Mouse (Mus musculus) megakaryocyte, embryonic 14.5 days (primary cell): ENCODE measurements around the gene Gcnt2. TPM values are rescaled to one million over a fixed set of nuclear protein-coding genes. Genes with fewer than 3 reads are reported as not detected.

Source experiments
- H3K27me3 ChIP-seq: replicated peaks from 2 replicates; pipeline ENCODE3; 2012; ENCODE audit warnings: inconsistent platforms
- H3K36me3 ChIP-seq: replicated peaks from 2 replicates; pipeline ENCODE3; 2012; ENCODE audit warnings: low read length, inconsistent platforms, mixed read lengths
- H3K4me1 ChIP-seq: 2 replicates; pipeline ENCODE4 v1.6.1; 2012; ENCODE audit warnings: inconsistent platforms
- H3K4me3 ChIP-seq: replicated peaks from 2 replicates; pipeline ENCODE3; 2012; ENCODE audit warnings: moderate library complexity, mild to moderate bottlenecking, inconsistent platforms
- H3K9me3 ChIP-seq: 2 replicates; pipeline ENCODE4 v1.6.1; 2012; ENCODE audit warnings: inconsistent platforms
- FLI1 ChIP-seq: IDR thresholded peaks from 2 replicates; pipeline ENCODE4 v1.6.1; 2012; ENCODE audit warnings: low read length, inconsistent platforms, mixed read lengths
- GATA1 ChIP-seq: IDR thresholded peaks from 3 replicates; pipeline ENCODE4 v1.6.1; 2012; ENCODE audit warnings: mixed read lengths, low read length, inconsistent platforms, borderline replicate concordance
- polyA plus RNA-seq: library from polyadenylated mRNA; stranded (reverse); fragments of >175 nt; gene quantifications from 2 replicates; pipeline ENCODE4 v1.2.3, GENCODE M21; 2012; ENCODE audit warnings: low replicate concordance; ENCODE audit not compliant: insufficient read depth

Gcnt2 gene
- polyA plus RNA-seq = 0.41 and 0.82 TPM in 2 replicates

DNA sequence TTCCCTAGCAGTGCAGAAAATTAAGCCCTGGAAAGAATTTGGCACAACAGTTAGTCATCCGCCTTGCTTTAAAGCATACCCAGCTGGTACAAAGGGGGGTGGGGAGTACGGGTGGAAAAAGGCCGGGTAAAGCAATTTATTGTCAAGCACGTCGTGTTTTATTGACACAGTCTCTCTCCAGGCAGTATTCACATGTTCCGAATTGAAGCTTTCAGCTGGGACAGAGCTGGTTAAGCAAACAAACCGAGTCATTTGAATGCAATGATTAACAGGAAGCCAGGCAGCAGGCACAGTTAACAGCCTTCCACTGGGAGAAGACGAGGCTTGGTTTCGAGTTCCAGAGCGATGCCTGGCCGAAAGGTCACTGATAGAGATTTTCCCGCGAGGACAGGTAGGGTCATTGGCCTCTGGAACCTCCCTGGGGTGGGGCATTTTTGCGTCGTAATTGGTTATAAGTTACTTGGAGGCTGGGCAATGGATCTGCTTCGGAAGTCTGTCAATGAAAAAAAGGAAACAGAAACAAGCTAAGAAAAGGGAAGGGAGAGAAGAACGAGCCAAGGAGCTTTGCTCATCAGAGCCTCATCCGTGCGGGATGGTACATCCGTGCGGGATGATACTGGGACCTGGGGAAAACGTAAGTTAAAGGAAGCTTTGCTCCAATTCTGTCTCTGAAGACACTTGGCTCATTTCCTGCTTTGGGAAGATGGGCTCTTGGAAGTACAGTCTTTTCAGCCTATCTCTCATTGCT lies at the start of gene Gcnt2:
Gene Gcnt2, plus strand, starts transcription at position 103 of the 748 bp plus-strand sequence.
- Histone ChIP-seq H3K4me1 (peaks cover 45% of the 10 kb centered on the region), H3K9me3 (no peaks in the 10 kb centered on the region), H3K4me3 (peak within 1 kb of the TSS; percentile 88), H3K36me3 (peaks cover 4% of the 10 kb centered on the region), H3K27me3 (no peaks in the 10 kb centered on the region)
- TF ChIP-seq FLI1 (no peak), GATA1 (no peak)

DNA sequence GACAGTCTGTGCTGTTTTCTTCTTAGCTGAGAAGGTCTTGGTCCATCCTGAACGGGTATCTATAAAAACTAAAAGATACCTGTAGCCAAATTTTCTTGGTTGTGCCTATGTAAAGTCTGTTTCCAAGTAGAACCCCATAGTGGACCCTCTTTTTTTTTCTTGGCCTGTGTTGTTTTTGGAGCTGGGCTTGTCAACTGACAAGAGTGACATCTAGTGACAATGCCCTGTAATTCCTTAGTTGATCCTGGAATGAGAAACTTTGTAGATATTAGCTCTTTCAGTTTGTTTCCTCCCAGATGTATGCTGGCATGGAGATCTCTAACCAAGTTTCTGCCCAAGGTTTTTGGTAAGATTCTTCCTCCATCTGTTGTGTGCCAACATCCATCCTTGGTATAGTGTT lies 38.9 kb upstream of the Gcnt2 start:
- Histone ChIP-seq H3K36me3 (no peaks in the 10 kb centered on the region), H3K27me3 (peaks cover 3% of the 10 kb centered on the region), H3K9me3 (peaks cover 6% of the 10 kb centered on the region; the same call in 1 of the 2 replicates), H3K4me3 (no peak overlapping the region), H3K4me1 (peaks cover 3% of the 10 kb centered on the region)
- TF ChIP-seq GATA1 (no peak), FLI1 (no peak)

DNA sequence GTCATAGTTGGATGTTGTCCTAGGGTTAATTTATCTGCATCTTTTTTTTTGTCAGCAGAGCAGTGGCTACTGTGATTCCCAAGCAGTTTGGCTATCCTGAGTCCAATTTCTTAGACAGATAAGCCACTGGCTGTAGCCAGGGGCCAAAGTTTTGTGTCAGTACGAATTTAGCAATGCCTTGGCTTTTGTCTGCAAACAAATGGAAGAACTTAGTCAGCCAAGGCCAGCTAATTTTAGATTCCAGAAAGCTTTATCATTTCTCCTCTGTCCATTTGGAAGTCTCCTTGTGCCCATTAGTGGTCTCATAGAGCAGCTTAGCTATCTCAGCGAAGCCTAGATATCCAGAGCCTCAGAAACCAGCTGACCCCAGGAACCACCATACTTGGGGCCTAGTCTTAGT lies 37.6 kb upstream of the Gcnt2 start:
- Histone ChIP-seq H3K36me3 (no peaks in the 10 kb centered on the region), H3K4me3 (no peak overlapping the region), H3K9me3 (0 out of 2 replicates have a peak, but pooled peaks cover 8% of the 10 kb centered on the region), H3K27me3 (peaks cover 3% of the 10 kb centered on the region), H3K4me1 (peaks cover 3% of the 10 kb centered on the region)
- TF ChIP-seq FLI1 (no peak), GATA1 (no peak)

DNA sequence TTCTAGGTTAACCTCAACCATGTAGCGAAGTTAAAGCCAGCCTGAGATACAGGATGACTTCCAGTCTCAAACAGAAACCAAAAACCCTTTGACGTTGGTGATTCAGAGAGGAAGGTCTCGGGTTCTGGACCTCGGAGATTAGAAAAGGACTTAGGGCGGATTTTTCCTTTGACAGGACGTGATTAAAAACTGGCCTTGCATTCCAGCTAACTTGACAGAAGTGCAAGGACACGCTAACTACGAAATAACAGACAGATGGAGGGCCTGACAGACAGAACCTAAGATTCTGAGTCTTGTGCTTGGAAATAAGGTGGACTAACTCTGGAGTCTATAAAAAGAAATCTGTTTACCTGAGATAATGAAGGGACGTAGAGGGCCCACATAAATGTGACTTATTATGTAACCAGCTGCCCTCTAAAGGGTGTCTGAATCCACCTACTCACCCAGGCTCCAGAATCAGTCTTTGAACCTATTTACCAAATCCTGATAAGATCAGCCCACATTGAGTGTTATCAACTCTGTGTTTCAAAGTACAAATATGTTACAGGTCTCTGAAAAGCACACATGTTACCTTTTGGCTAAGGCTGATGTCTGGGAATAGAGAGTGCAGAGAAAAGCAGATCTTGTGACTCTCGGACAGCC lies 18.3 kb upstream of the Gcnt2 start:
- Histone ChIP-seq H3K36me3 (no peaks in the 10 kb centered on the region), H3K4me3 (no peak overlapping the region), H3K27me3 (peaks cover 6% of the 10 kb centered on the region), H3K4me1 (peaks cover 31% of the 10 kb centered on the region), H3K9me3 (no peaks in the 10 kb centered on the region)
- no peak for TF ChIP-seq GATA1
- TF ChIP-seq FLI1 = no peak

DNA sequence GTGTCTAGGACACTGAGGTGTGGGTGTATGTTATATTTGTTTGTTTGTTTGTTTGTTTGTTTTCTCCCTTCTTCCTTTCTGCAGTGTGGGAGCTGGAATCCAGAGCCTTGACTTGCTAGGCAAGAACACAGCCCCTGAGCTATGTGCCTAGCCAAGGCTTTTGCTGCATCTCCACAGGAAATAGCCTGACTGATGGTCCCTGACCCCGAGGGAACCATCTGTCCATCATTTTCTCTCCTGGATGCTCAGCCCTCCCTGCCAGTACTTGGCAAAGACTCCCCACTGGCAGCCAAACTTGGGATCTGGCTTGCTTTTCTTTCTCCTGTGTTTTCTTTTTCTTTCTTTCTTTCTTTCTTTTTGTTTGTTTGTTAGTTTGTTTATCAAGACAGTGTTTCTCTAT lies 17.4 kb upstream of the Gcnt2 start:
- Histone ChIP-seq H3K4me3 (no peak overlapping the region), H3K9me3 (no peaks in the 10 kb centered on the region), H3K4me1 (peaks cover 33% of the 10 kb centered on the region), H3K36me3 (no peaks in the 10 kb centered on the region), H3K27me3 (peaks cover 6% of the 10 kb centered on the region)
- TF ChIP-seq FLI1 (no peak), GATA1 (no peak)

DNA sequence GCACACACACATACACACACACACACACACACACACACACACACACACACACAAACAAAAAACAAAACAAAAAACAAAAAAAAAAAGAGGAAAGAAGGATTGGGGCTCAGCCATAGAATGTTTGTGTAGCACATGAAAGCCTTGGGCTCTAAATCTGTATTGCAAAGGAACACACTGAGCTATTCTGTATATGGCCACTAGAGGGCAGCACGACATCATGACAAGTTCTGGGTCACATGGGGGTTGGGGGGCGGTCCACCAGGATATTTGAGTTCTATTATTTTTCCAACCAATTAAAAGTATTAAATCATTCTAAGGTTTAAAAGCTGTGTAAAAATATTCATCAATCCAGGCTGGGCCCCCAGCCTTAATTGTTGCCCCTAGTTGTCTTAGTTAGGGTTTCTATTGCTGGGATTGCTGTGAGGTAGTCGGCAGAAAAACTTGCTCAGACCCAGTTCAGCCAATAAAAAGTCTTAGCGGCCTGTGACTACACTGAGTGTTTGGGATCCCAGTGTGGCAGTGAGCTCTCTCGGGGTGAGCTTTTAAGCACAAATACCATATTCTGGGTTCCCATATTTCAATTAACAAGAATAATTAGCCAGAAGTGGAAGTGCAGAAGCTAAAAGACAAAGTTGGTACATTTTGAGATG lies 16.0 kb upstream of the Gcnt2 start:
- no peak overlapping the region for H3K4me3 ChIP-seq
- peaks cover 6% of the 10 kb centered on the region for H3K27me3 ChIP-seq
- H3K36me3 ChIP-seq = no peaks in the 10 kb centered on the region
- no peak for TF ChIP-seq FLI1
- TF ChIP-seq GATA1 = no peak
- peaks cover 39% of the 10 kb centered on the region for H3K4me1 ChIP-seq
- no peaks in the 10 kb centered on the region for H3K9me3 ChIP-seq

DNA sequence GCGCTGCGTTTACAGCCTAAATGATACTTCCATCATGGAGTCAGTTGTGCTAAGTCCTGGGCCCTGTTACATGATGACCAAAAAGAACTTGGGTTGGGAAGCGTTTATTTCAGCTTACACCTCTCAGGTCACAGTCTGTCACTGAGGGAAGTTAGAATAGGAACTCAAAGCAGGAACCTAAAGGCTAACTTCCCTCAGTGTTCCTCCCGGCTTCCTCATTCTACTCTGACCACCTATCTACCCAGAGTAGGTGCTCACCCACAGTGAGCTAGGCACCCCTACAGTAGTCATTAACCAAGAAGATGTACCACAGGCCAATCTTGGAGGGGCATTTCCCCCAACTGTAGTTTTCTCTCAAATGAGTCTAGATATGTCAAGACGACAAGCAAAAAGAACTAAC lies 15.4 kb upstream of the Gcnt2 start:
- TF ChIP-seq GATA1 (no peak), FLI1 (no peak)
- H3K27me3 ChIP-seq = peaks cover 6% of the 10 kb centered on the region
- H3K36me3 ChIP-seq = no peaks in the 10 kb centered on the region
- no peaks in the 10 kb centered on the region for H3K9me3 ChIP-seq
- no peak overlapping the region for H3K4me3 ChIP-seq
- peaks cover 39% of the 10 kb centered on the region for H3K4me1 ChIP-seq

DNA sequence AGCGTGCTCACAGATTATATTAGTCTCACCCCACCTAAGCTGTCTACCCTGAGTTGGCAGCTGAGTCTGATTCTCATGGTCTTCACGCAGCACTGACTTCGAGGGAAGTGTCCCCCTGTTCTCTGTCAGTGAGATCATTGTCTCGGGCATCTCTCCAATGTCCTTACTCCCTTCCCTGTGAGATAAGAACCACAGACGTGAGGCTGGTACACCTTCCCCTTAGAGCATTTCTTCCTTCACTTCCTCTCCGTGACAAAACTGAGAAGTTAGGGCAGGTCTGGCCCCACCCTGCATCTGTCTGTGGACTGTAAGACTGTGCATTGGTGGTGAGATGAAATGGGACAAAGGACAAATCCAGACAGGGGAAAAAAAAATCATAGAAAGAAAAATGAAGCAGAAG lies 13.6 kb upstream of the Gcnt2 start:
- peaks cover 2% of the 10 kb centered on the region for H3K27me3 ChIP-seq
- H3K4me1 ChIP-seq = peaks cover 38% of the 10 kb centered on the region
- no peak for TF ChIP-seq GATA1
- no peak for TF ChIP-seq FLI1
- H3K9me3 ChIP-seq = no peaks in the 10 kb centered on the region
- no peak overlapping the region for H3K4me3 ChIP-seq
- no peaks in the 10 kb centered on the region for H3K36me3 ChIP-seq

DNA sequence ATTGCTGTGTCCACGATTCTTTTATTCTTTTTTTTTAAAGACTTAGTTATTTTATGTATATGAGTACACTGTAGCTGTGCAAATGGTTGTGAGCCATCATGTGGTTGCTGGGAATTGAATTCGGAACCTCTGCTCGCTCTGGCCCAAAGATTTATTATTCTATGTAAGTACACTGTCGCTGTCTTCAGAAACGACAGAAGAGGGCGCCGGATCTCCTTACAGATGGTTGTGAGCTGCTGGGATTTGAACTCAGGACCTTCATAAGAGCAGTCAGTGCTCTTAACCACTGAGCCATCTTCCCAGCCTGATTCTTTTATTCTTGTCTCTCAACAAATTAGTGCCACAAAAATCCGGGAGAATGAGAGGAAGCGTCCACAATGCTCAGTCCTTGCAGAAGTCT lies 13.2 kb upstream of the Gcnt2 start:
- peaks cover 35% of the 10 kb centered on the region for H3K4me1 ChIP-seq
- TF ChIP-seq GATA1 = no peak
- TF ChIP-seq FLI1 = no peak
- no peaks in the 10 kb centered on the region for H3K36me3 ChIP-seq
- no peaks in the 10 kb centered on the region for H3K9me3 ChIP-seq
- no peak overlapping the region for H3K4me3 ChIP-seq
- H3K27me3 ChIP-seq = peaks cover 2% of the 10 kb centered on the region

DNA sequence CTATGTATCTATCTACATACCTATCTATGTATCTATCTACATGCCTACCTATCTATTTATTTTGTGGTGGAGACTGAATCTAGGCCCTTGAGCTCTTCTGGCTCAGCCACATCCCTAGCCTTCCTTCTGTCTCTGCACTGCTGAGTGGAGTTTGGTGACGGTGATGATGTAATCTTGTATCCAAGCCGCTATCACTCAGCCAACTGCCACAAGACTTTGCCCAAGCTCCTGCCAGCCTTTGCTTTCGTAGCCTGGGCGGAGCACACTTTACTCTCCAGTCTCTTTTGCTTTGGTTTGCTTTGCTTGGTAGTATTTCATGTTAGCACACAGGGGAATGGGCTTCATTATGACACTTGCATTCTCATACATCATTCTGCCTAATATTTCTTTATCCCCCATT lies 11.7 kb upstream of the Gcnt2 start:
- H3K9me3 ChIP-seq = no peaks in the 10 kb centered on the region
- no peaks in the 10 kb centered on the region for H3K27me3 ChIP-seq
- H3K4me1 ChIP-seq = peaks cover 32% of the 10 kb centered on the region
- no peak overlapping the region for H3K4me3 ChIP-seq
- no peaks in the 10 kb centered on the region for H3K36me3 ChIP-seq
- TF ChIP-seq GATA1 = no peak
- TF ChIP-seq FLI1 = no peak
